Mouse (Mus musculus) E14TG2a.4 (cell line): ENCODE measurements around the gene Zdhhc4.

ENCODE experiments used
- CTCF ChIP-seq: conservative IDR thresholded peaks from 2 replicates; pipeline ENCODE4 v1.5.1; 2014; ENCODE audit warnings: low read length
- POU5F1 ChIP-seq: IDR thresholded peaks from 2 replicates; pipeline ENCODE4 v1.6.1; 2014; ENCODE audit warnings: low read length, borderline replicate concordance

GRCm38 (mm10) chr5:143317288-143317610 lies 11.8 kb downstream of the Zdhhc4 start:
- TF ChIP-seq CTCF (no peak), POU5F1 (no peak)
